Mouse (Mus musculus) stomach, embryonic 15.5 days (tissue): Measurements from ENCODE around the gene Rpl36al. TPM values are rescaled to one million over a fixed set of nuclear protein-coding genes. Genes with fewer than 3 reads are reported as not detected.

ENCODE experiments used
- ATAC-seq: fragments of 200-750 bp; cut with Nextera tagmentation; 2 replicates; pipeline ENCODE4 v1.8.0; 2017; ENCODE audit warnings: low read depth, moderate number of reproducible peaks, moderate TSS enrichment; ENCODE audit not compliant: insufficient read depth, low FRiP score
- H3K27ac ChIP-seq: fragments of 300-500 bp; sonication (generic); 2 replicates; pipeline ENCODE4 v1.5.1; 2015; ENCODE audit warnings: mild to moderate bottlenecking, inconsistent platforms
- H3K27me3 ChIP-seq: fragments of 300-500 bp; sonication (generic); replicated peaks from 2 replicates; pipeline ENCODE4 v1.6.1; 2015; ENCODE audit warnings: inconsistent platforms
- H3K36me3 ChIP-seq: fragments of 300-500 bp; sonication (generic); 2 replicates; pipeline ENCODE4 v1.6.1; 2015; ENCODE audit warnings: inconsistent platforms
- H3K4me1 ChIP-seq: fragments of 300-500 bp; sonication (generic); 2 replicates; pipeline ENCODE4 v1.6.1; 2015; ENCODE audit warnings: inconsistent platforms
- H3K4me2 ChIP-seq: fragments of 300-500 bp; sonication (generic); 2 replicates; pipeline ENCODE4 v1.6.1; 2015; ENCODE audit warnings: mild to moderate bottlenecking, inconsistent platforms
- H3K4me3 ChIP-seq: fragments of 300-500 bp; sonication (generic); replicated peaks from 2 replicates; pipeline ENCODE4 v1.5.1; 2015; ENCODE audit warnings: inconsistent platforms
- H3K9ac ChIP-seq: fragments of 300-500 bp; sonication (generic); 2 replicates; pipeline ENCODE4 v1.6.1; 2015; ENCODE audit warnings: inconsistent platforms
- H3K9me3 ChIP-seq: fragments of 300-500 bp; sonication (generic); 2 replicates; pipeline ENCODE4 v1.6.1; 2016; ENCODE audit warnings: inconsistent platforms
- WGBS: fragments of 180-500 bp; shearing (Covaris S2); methylation state at CpG from one replicate; pipeline ENCODE4 v1.1.7; 2015; 5-methylcytosine and 5-hydroxymethylcytosine counted together
- polyA plus RNA-seq: library from polyadenylated mRNA; unstranded; fragments of >200 nt; fragmentation: Nextera tagmentation; extraction: Ambion mirVana; gene quantifications from 2 replicates; pipeline ENCODE4 v1.2.1, GENCODE M21; 2015

Gene Rpl36al
- polyA plus RNA-seq, 1 experiment from 2014 or later, result 730 TPM

- H3K9ac ChIP-seq, result no peak overlapping the region
- no peak overlapping the region for H3K27ac ChIP-seq
- no peak overlapping the region for H3K4me2 ChIP-seq
- WGBS, result 88% methylated on average over 9 of the region's 9 CpGs
- H3K4me3 ChIP-seq, result no peak overlapping the region
- H3K36me3 ChIP-seq, result peaks cover 7% of the 10 kb centered on the region
- ATAC-seq, result no peak
- no peaks in the 10 kb centered on the region for H3K27me3 ChIP-seq
- H3K9me3 ChIP-seq, result no peaks in the 10 kb centered on the region
- H3K4me1 ChIP-seq, result peaks cover 13% of the 10 kb centered on the region
Observed at GRCm38 (mm10) chr12:69190074-69190473, 6.2 kb upstream of the Rpl36al start.

GRCm38 (mm10) chr12:69186811-69187471 is 3.1 kb upstream of the Rpl36al start:
- no peak for ATAC-seq
- no peak overlapping the region for H3K9ac ChIP-seq
- H3K4me3 ChIP-seq, result no peak overlapping the region
- no peak overlapping the region for H3K27ac ChIP-seq
- peaks cover 10% of the 10 kb centered on the region for H3K36me3 ChIP-seq
- no peaks in the 10 kb centered on the region for H3K27me3 ChIP-seq
- peaks cover 17% of the 10 kb centered on the region for H3K4me1 ChIP-seq
- no peaks in the 10 kb centered on the region for H3K9me3 ChIP-seq
- H3K4me2 ChIP-seq, result no peak overlapping the region
- WGBS, result 59% methylated on average over 5 of the region's 5 CpGs

- WGBS, result 73% methylated on average over 7 of the region's 7 CpGs
- no peaks in the 10 kb centered on the region for H3K9me3 ChIP-seq
- H3K36me3 ChIP-seq, result peaks cover 10% of the 10 kb centered on the region
- peak overlapping the region; percentile 94 for H3K4me3 ChIP-seq
- no peak overlapping the region for H3K27ac ChIP-seq
- H3K27me3 ChIP-seq, result no peaks in the 10 kb centered on the region
- H3K4me2 ChIP-seq, result peak overlapping the region; percentile 95
- ATAC-seq, result no peak
- no peak overlapping the region for H3K9ac ChIP-seq
- peaks cover 17% of the 10 kb centered on the region for H3K4me1 ChIP-seq
Observed at GRCm38 (mm10) chr12:69185371-69185770, 1.5 kb upstream of the Rpl36al start.

- Histone ChIP-seq H3K9ac (peak overlapping the region; percentile 87), H3K4me2 (peak overlapping the region; percentile 95), H3K9me3 (no peaks in the 10 kb centered on the region), H3K27me3 (no peaks in the 10 kb centered on the region), H3K4me1 (peaks cover 17% of the 10 kb centered on the region), H3K27ac (peak overlapping the region; percentile 92), H3K36me3 (peaks cover 10% of the 10 kb centered on the region), H3K4me3 (peak overlapping the region; percentile 94)
- ATAC-seq, result peak; percentile 46
- WGBS, result under 1% methylated on average over 86 of the region's 86 CpGs
Observed at GRCm38 (mm10) chr12:69184342-69185295, 736 bp upstream of the Rpl36al start.

GRCm38 (mm10) chr12:69181800-69182199 is 2.1 kb downstream of the Rpl36al start:
- no peak overlapping the region for H3K4me3 ChIP-seq
- H3K27me3 ChIP-seq, result no peaks in the 10 kb centered on the region
- WGBS, result 84% methylated on average over 4 of the region's 4 CpGs
- H3K27ac ChIP-seq, result no peak overlapping the region
- H3K4me1 ChIP-seq, result peaks cover 12% of the 10 kb centered on the region
- no peak overlapping the region for H3K9ac ChIP-seq
- no peaks in the 10 kb centered on the region for H3K9me3 ChIP-seq
- H3K4me2 ChIP-seq, result no peak overlapping the region
- peaks cover 6% of the 10 kb centered on the region; the same call in 1 of the 2 replicates for H3K36me3 ChIP-seq
- ATAC-seq, result no peak

GRCm38 (mm10) chr12:69179371-69179770 is 4.5 kb downstream of the Rpl36al start:
- no peaks in the 10 kb centered on the region for H3K27me3 ChIP-seq
- H3K4me1 ChIP-seq, result no peaks in the 10 kb centered on the region
- WGBS, result 71% methylated on average over 12 of the region's 12 CpGs
- H3K4me2 ChIP-seq, result no peak overlapping the region
- no peaks in the 10 kb centered on the region for H3K9me3 ChIP-seq
- no peak overlapping the region for H3K27ac ChIP-seq
- ATAC-seq, result no peak
- no peak overlapping the region for H3K4me3 ChIP-seq
- no peak overlapping the region for H3K9ac ChIP-seq
- H3K36me3 ChIP-seq, result peaks cover 12% of the 10 kb centered on the region; the same call in 1 of the 2 replicates

- H3K36me3 ChIP-seq, result peaks cover 12% of the 10 kb centered on the region; the same call in 1 of the 2 replicates
- ATAC-seq, result no peak
- no peak overlapping the region for H3K27ac ChIP-seq
- H3K9ac ChIP-seq, result no peak overlapping the region
- no peak overlapping the region for H3K4me2 ChIP-seq
- no peaks in the 10 kb centered on the region for H3K27me3 ChIP-seq
- WGBS, result 83% methylated on average over 3 of the region's 3 CpGs
- H3K9me3 ChIP-seq, result no peaks in the 10 kb centered on the region
- no peak overlapping the region for H3K4me3 ChIP-seq
- no peaks in the 10 kb centered on the region for H3K4me1 ChIP-seq
Observed at GRCm38 (mm10) chr12:69177526-69177925, 6.4 kb downstream of the Rpl36al start.

GRCm38 (mm10) chr12:69175975-69176374 is 7.9 kb downstream of the Rpl36al start:
- H3K4me3 ChIP-seq, result no peak overlapping the region
- no peaks in the 10 kb centered on the region for H3K4me1 ChIP-seq
- ATAC-seq, result peak; percentile 53; the same call in 1 of the 2 replicates
- no peaks in the 10 kb centered on the region for H3K9me3 ChIP-seq
- H3K27me3 ChIP-seq, result no peaks in the 10 kb centered on the region
- WGBS, result 84% methylated on average over 3 of the region's 3 CpGs
- no peak overlapping the region for H3K9ac ChIP-seq
- H3K4me2 ChIP-seq, result no peak overlapping the region
- no peak overlapping the region for H3K27ac ChIP-seq
- H3K36me3 ChIP-seq, result 0 out of 2 replicates have a peak, but pooled peaks cover 6% of the 10 kb centered on the region

GRCm38 (mm10) chr12:69171307-69171706 is 12.6 kb downstream of the Rpl36al start:
- no peak for ATAC-seq
- Histone ChIP-seq H3K36me3 (0 out of 2 replicates have a peak, but pooled peaks cover 6% of the 10 kb centered on the region), H3K27ac (no peak overlapping the region), H3K27me3 (no peaks in the 10 kb centered on the region), H3K4me3 (no peak overlapping the region), H3K4me1 (no peaks in the 10 kb centered on the region), H3K4me2 (no peak overlapping the region), H3K9me3 (no peaks in the 10 kb centered on the region), H3K9ac (no peak overlapping the region)
- 96% methylated on average over 2 of the region's 2 CpGs for WGBS

- Histone ChIP-seq H3K4me2 (peak within 1 kb of the TSS; percentile 86), H3K27me3 (no peaks in the 10 kb centered on the region), H3K4me3 (peak within 1 kb of the TSS; percentile 94), H3K9me3 (no peaks in the 10 kb centered on the region), H3K9ac (peak within 1 kb of the TSS; percentile 55), H3K4me1 (no peaks in the 10 kb centered on the region), H3K36me3 (no peaks in the 10 kb centered on the region), H3K27ac (peak within 1 kb of the TSS; percentile 77; the same call in 1 of the 2 replicates)
- ATAC-seq, result peak; percentile 87
- under 1% methylated on average over 40 of the region's 40 CpGs for WGBS
Observed at GRCm38 (mm10) chr12:69168461-69169106, 15.3 kb downstream of the Rpl36al start, which contains the start of gene Lrr1. Gene Lrr1 (plus strand): TSS chr12:69168814.

- no peaks in the 10 kb centered on the region for H3K4me1 ChIP-seq
- H3K4me3 ChIP-seq, result peak overlapping the region; percentile 94
- no peaks in the 10 kb centered on the region for H3K9me3 ChIP-seq
- 0 out of 2 replicates have a peak overlapping the region, but pooled peaks have one; percentile 77 for H3K27ac ChIP-seq
- H3K9ac ChIP-seq, result peak overlapping the region; percentile 55
- 9% methylated on average over 18 of the region's 18 CpGs for WGBS
- no peaks in the 10 kb centered on the region for H3K36me3 ChIP-seq
- peak; percentile 15; the same call in 1 of the 2 replicates for ATAC-seq
- peak overlapping the region; percentile 86 for H3K4me2 ChIP-seq
- no peaks in the 10 kb centered on the region for H3K27me3 ChIP-seq
Observed at GRCm38 (mm10) chr12:69167656-69168460, 16.0 kb downstream of the Rpl36al start.
